9 mouse cellular contexts compared by ENCODE assay signal in the genomic region with DNA sequence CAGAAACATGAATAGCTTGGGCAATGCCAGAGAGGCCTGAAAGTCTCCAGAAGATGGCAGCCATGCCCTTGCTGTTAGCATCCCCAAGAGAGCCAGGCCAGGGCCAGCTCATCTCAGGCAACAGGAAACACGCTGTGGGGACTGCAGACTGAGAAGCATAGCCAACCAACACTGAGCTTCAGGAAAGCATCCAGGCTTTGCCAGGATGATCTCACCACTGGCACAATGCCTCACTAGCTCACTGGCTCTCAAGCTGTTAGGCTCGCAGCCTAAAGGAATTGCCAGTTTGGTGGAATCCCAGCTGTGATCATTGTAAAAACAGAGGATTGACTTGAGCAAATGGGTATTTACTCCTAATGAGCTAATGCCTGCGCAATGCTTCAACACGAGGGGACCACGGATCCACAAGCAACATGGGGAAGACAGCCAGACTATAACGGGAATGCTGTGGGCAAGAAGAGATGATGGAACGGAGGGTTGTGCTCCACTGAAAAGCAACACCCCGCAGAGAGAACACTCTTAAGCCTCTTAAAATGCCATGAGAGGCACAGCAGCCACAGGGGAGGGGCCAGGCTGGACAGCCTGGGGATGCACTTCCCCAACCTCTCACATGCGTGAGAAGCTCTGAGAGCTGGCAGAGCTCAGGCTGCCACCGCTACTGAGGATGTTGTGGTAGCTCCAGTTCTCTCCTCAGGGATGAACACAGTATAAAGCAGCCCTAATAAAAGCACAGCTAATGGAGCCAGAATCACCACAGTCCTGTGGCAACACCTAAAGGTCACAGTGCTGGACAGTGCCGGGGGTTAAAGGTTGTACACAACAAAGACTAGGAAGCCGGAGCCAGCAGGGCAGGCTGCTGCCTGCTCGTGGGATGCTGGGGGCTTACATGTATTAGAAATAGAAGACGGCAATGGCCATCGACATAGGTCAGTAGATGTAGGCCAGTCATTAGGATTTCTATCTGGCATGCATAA. TPM values are rescaled to one million over a fixed set of nuclear protein-coding genes. Genes with fewer than 3 reads are reported as not detected.
DNase-seq lines count a peak whose midpoint lies in the region; ATAC-seq and TF ChIP-seq lines count a peak whose summit lies in the region.
"Had no signal": no experiment of that assay in that cellular context is flagged by ENCODE, and none has a peak within 500 bp of the region (broad histone marks: within the 10 kb centered on the region; RNA-seq: fewer than 3 reads in every experiment).

No protein-coding gene starts in this region.

- H3K27ac ChIP-seq in forebrain, embryonic 12.5 days, result peak overlapping the region; percentile 69
- peak overlapping the region; percentile 64 for H3K27ac ChIP-seq in heart, postnatal 0 days (ENCODE audit: low read depth)
- H3K27ac ChIP-seq in stomach, embryonic 14.5 days (ENCODE audit: low read length), result peak overlapping the region; percentile 30; the same call in 1 of the 2 replicates
- H3K27ac ChIP-seq in thymus, adult 2 months (ENCODE audit: control insufficient read depth, insufficient read depth, low read length), result no peak overlapping the region

- no peaks in the 10 kb centered on the region for H3K9me3 ChIP-seq in forebrain, embryonic 12.5 days
- no peaks in the 10 kb centered on the region for H3K9me3 ChIP-seq in heart, postnatal 0 days (replicated peaks; ENCODE audit: control insufficient read depth, low read length)
- no peaks in the 10 kb centered on the region for H3K9me3 ChIP-seq in stomach, embryonic 14.5 days (ENCODE audit: control insufficient read depth, low read depth, low read length)
- H3K9me3 ChIP-seq: megakaryocyte, embryonic 14.5 days had no signal

- DNase-seq in ovary, adult 18-20 months (ENCODE audit: low spot score), result peak; percentile 82
- DNase-seq in ovary, postnatal 10 days (ENCODE audit: low spot score), result no peak
- peak; percentile 86 for DNase-seq in heart, postnatal 0 days (ENCODE audit: low spot score)
- DNase-seq in layer of hippocampus, postnatal 14 days (ENCODE audit: low spot score in 2 of 2), result peak; percentile 91 to 98
- peak; percentile 88 for DNase-seq in lung, postnatal 36 days
- DNase-seq in thymus, adult 2 months, result no peak

- H3K9ac ChIP-seq in forebrain, embryonic 12.5 days, result no peak overlapping the region
- H3K9ac ChIP-seq in heart, postnatal 0 days (replicated peaks; ENCODE audit: low read depth, low read length), result no peak overlapping the region
- H3K9ac ChIP-seq in stomach, embryonic 14.5 days (replicated peaks; ENCODE audit: low read depth, low read length), result no peak overlapping the region

- no peaks in the 10 kb centered on the region for H3K27me3 ChIP-seq in forebrain, embryonic 12.5 days
- H3K27me3 ChIP-seq in heart, postnatal 0 days (ENCODE audit: control insufficient read depth, insufficient read depth, low read length), result no peaks in the 10 kb centered on the region
- H3K27me3 ChIP-seq in stomach, embryonic 14.5 days (ENCODE audit: control insufficient read depth, insufficient read depth, low read length), result no peaks in the 10 kb centered on the region
- H3K27me3 ChIP-seq in thymus, adult 2 months (ENCODE audit: control insufficient read depth, insufficient read depth, low read length), result no peaks in the 10 kb centered on the region
- H3K27me3 ChIP-seq: megakaryocyte, embryonic 14.5 days had no signal

- TF ChIP-seq CTCF in heart, postnatal 0 days (IDR thresholded peaks at IDR 0.05; ENCODE audit: low read depth), result peak; percentile 13; the same call in 1 of the 2 replicates
- TF ChIP-seq CTCF in thymus, adult 2 months (IDR thresholded peaks at IDR 0.05; ENCODE audit: borderline replicate concordance, control insufficient read depth, extremely low read depth, insufficient read depth, low read length, poor library complexity), result no peak

- H3K4me2 ChIP-seq in forebrain, embryonic 12.5 days, result peak overlapping the region; percentile 13; the same call in 1 of the 2 replicates
- peak overlapping the region; percentile 26; the same call in 1 of the 2 replicates for H3K4me2 ChIP-seq in heart, postnatal 0 days (ENCODE audit: low read depth, low read length)
- H3K4me2 ChIP-seq in stomach, embryonic 14.5 days (replicated peaks; ENCODE audit: low read depth, low read length), result no peak overlapping the region

- ATAC-seq in forebrain, embryonic 12.5 days (ENCODE audit: low FRiP score), result peak; percentile 72
- ATAC-seq in heart, postnatal 0 days (ENCODE audit: insufficient read depth, low read depth), result peak; percentile 82
- ATAC-seq in stomach, embryonic 14.5 days (ENCODE audit: insufficient number of reproducible peaks, insufficient read depth, low FRiP score, low read depth), result no peak

- H3K4me3 ChIP-seq in forebrain, embryonic 12.5 days (replicated peaks), result no peak overlapping the region
- no peak overlapping the region for H3K4me3 ChIP-seq in heart, postnatal 0 days (ENCODE audit: low read depth, low read length)
- no peak overlapping the region for H3K4me3 ChIP-seq in stomach, embryonic 14.5 days (ENCODE audit: low read depth, low read length)
- H3K4me3 ChIP-seq in thymus, adult 2 months (ENCODE audit: control insufficient read depth, insufficient read depth, low read length), result no peak overlapping the region
- H3K4me3 ChIP-seq: megakaryocyte, embryonic 14.5 days had no signal

- no peak for TF ChIP-seq EP300 in heart, postnatal 0 days (IDR thresholded peaks at IDR 0.05; ENCODE audit: low read depth)

- TF ChIP-seq POLR2A in thymus, adult 2 months (IDR thresholded peaks at IDR 0.05; ENCODE audit: control insufficient read depth, extremely low read depth, insufficient read depth, low read length, poor library complexity), result no peak

- 38% methylated on average over 15 of the region's 15 CpGs for WGBS in forebrain, embryonic 12.5 days
- WGBS in heart, postnatal 0 days, result 44% methylated on average over 15 of the region's 15 CpGs
- 78% methylated on average over 15 of the region's 15 CpGs for WGBS in stomach, embryonic 14.5 days
- WGBS in thymus, adult 2 months, result 93% methylated on average over 15 of the region's 15 CpGs

- H3K4me1 ChIP-seq in forebrain, embryonic 12.5 days, result peaks cover 20% of the 10 kb centered on the region
- H3K4me1 ChIP-seq in heart, postnatal 0 days (ENCODE audit: control insufficient read depth, insufficient read depth), result peaks cover 17% of the 10 kb centered on the region
- no peaks in the 10 kb centered on the region for H3K4me1 ChIP-seq in stomach, embryonic 14.5 days (ENCODE audit: control insufficient read depth, insufficient read depth, low read length)
- H3K4me1 ChIP-seq in thymus, adult 2 months (replicated peaks; ENCODE audit: control insufficient read depth, insufficient read depth, low read length), result no peaks in the 10 kb centered on the region

- peaks cover 29% of the 10 kb centered on the region for H3K36me3 ChIP-seq in forebrain, embryonic 12.5 days (replicated peaks)
- H3K36me3 ChIP-seq in heart, postnatal 0 days (replicated peaks; ENCODE audit: control insufficient read depth, insufficient read depth, low read length), result peaks cover 13% of the 10 kb centered on the region
- H3K36me3 ChIP-seq in stomach, embryonic 14.5 days (ENCODE audit: control insufficient read depth, insufficient read depth, low read length), result peaks cover 14% of the 10 kb centered on the region
- peaks cover 10% of the 10 kb centered on the region for H3K36me3 ChIP-seq in thymus, adult 2 months (ENCODE audit: control insufficient read depth, insufficient read depth, low read length)

RNA-seq across cellular contexts. Expression of a gene that starts 59.6 kb away (rescaled TPM):
- 42.8 and 51.9 TPM in 2 replicates for polyA plus RNA-seq in forebrain, embryonic 12.5 days (2016; fragmentation: Nextera tagmentation; extraction: Ambion mirVana)
- total RNA-seq in heart, postnatal 0 days (2014; rRNA removed; ENCODE audit: low replicate concordance), result 44.1 and 194 TPM in 2 replicates
- 13.8 and 14.0 TPM in 2 replicates for polyA plus RNA-seq in heart, postnatal 0 days (2015; fragmentation: Nextera tagmentation; extraction: Ambion mirVana)
- total RNA-seq in layer of hippocampus, postnatal 14 days (2021), result 10 to 100 TPM; 66.9 to 81.2 TPM
- polyA plus RNA-seq in stomach, embryonic 14.5 days (2014; fragmentation: Nextera tagmentation; extraction: Ambion mirVana), result 42.7 and 49.0 TPM in 2 replicates
- polyA plus RNA-seq in thymus, adult 2 months (2012; rRNA removed), result 82.3 and 89.2 TPM in 2 replicates

Comparison
In these comparisons a context has a peak if more than half of its experiments do, and no peak if none do; other contexts are left out.
1. DNase-seq: peak in ovary, adult 18-20 months (single experiment), heart, postnatal 0 days (single experiment), layer of hippocampus, postnatal 14 days (2 of 2) and lung, postnatal 36 days (single experiment); none in ovary, postnatal 10 days (single experiment) and thymus, adult 2 months (single experiment).